In genomic region chr9:69856621-69857020, GRCm38 (mm10) we compare ENCODE assay signal across 10 mouse cellular contexts.
A peak's percentile ranks its signal among the peaks of the same experiment; 100 is the strongest.
DNase-seq lines count a peak whose midpoint lies in the region; ATAC-seq lines count a peak whose summit lies in the region.
"Had no signal": no experiment of that assay in that cellular context is flagged by ENCODE, and none has a peak within 500 bp of the region (broad histone marks: within the 10 kb centered on the region; RNA-seq: fewer than 3 reads in every experiment).

No protein-coding gene starts in this region.

- H3K4me1 ChIP-seq in hindbrain, embryonic 10.5 days (replicated peaks): no peaks in the 10 kb centered on the region
- no peaks in the 10 kb centered on the region for H3K4me1 ChIP-seq in hindbrain, embryonic 14.5 days (replicated peaks; ENCODE audit: control insufficient read depth, insufficient read depth, low read length)

- WGBS in hindbrain, embryonic 10.5 days: 90% methylated on average over 7 of the region's 7 CpGs
- WGBS in hindbrain, embryonic 14.5 days: 90% methylated on average over 7 of the region's 7 CpGs

- peak; percentile 22 for DNase-seq in hindbrain, embryonic 10.5 days (ENCODE audit: low spot score)
- no peak for DNase-seq in hindbrain, embryonic 14.5 days (ENCODE audit: low spot score)
- DNase-seq in 3T3-L1 (ENCODE audit: low read depth, low spot score) (peak; percentile 45), NIH3T3 (ENCODE audit: low read depth) (peak; percentile 36)
- peak; percentile 34 for DNase-seq in induced T-regulatory cell, adult 2 months (ENCODE audit: low read depth)
- no peak for DNase-seq in spleen, postnatal 10 days (ENCODE audit: low spot score in 2 of 2)
- no peak for DNase-seq in left cerebral cortex, adult 8-10 months (ENCODE audit: low spot score in 2 of 2)
- DNase-seq: cerebellum, postnatal 14 days had no signal

- no peak overlapping the region for H3K9ac ChIP-seq in hindbrain, embryonic 14.5 days

- no peak overlapping the region for H3K27ac ChIP-seq in hindbrain, embryonic 10.5 days
- no peak overlapping the region for H3K27ac ChIP-seq in hindbrain, embryonic 14.5 days

- H3K4me2 ChIP-seq in hindbrain, embryonic 14.5 days (replicated peaks): no peak overlapping the region

- no peak for ATAC-seq in hindbrain, embryonic 14.5 days (ENCODE audit: low FRiP score)
- ATAC-seq in megakaryocyte progenitor cell, adult 5-6 weeks (replicated peaks; ENCODE audit: poor library complexity): no peak
- ATAC-seq: Patski had no signal

- H3K4me3 ChIP-seq in hindbrain, embryonic 10.5 days: no peak overlapping the region
- H3K4me3 ChIP-seq in hindbrain, embryonic 14.5 days (replicated peaks; ENCODE audit: low read length): no peak overlapping the region

- no peaks in the 10 kb centered on the region for H3K27me3 ChIP-seq in hindbrain, embryonic 10.5 days (ENCODE audit: insufficient read depth, poor library complexity, severe bottlenecking)
- H3K27me3 ChIP-seq in hindbrain, embryonic 14.5 days (ENCODE audit: control insufficient read depth, insufficient read depth, low read length): no peaks in the 10 kb centered on the region
- H3K27me3 ChIP-seq: Patski had no signal

- H3K9me3 ChIP-seq in hindbrain, embryonic 10.5 days: no peaks in the 10 kb centered on the region
- no peaks in the 10 kb centered on the region for H3K9me3 ChIP-seq in hindbrain, embryonic 14.5 days (ENCODE audit: control insufficient read depth, low read length)

- H3K36me3 ChIP-seq in hindbrain, embryonic 10.5 days: no peaks in the 10 kb centered on the region
- H3K36me3 ChIP-seq in hindbrain, embryonic 14.5 days (replicated peaks; ENCODE audit: control insufficient read depth, insufficient read depth): no peaks in the 10 kb centered on the region

Comparison
In these comparisons a context has a peak if more than half of its experiments do, and no peak if none do; other contexts are left out.
1. DNase-seq: peak in hindbrain, embryonic 10.5 days (single experiment), 3T3-L1 (single experiment), NIH3T3 (single experiment) and induced T-regulatory cell, adult 2 months (single experiment); none in hindbrain, embryonic 14.5 days (single experiment), spleen, postnatal 10 days (0 of 2) and left cerebral cortex, adult 8-10 months (0 of 2).